Mouse (Mus musculus): ENCODE measurements around the gene Elp1. TPM values are rescaled to one million over a fixed set of nuclear protein-coding genes. Genes with fewer than 3 reads are reported as not detected.
A peak's percentile ranks its signal among the peaks of the same experiment; 100 is the strongest.

Gene Elp1
- polyA plus RNA-seq, 1 experiment, result 44.5 TPM

DNA sequence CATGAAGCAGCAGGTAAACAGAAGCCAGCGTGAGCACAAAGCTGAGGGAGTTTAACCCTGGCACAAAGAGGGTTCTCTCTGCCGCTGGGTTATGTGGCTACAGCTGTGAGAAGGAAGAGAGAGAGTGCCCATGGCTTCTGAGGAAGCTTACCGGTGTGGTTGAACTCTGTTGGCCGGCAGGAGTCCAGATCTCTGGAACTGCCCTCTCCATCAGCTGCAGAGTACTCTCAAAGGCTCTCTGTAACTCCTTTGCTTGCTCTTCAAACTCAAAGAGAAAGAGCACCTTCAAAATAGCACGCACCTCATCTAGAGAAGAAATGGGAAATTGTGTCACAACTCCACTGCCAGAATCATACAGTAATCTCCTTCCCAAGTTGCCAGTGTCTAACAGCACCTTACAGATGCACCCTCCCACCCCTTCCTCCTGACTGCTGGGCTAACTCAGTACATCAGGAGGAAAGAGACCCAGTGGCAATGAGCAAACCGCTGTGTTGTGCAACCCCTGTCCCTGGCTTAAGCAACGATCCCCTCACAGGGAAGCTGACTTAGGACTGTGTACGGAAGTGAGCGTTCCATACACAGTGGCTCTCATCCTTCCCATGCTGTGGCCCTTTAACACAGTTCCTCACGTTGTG, 45.0 kb downstream of the Elp1 start:
- no peak for TF ChIP-seq POLR2A (IDR thresholded peaks at IDR 0.05; ENCODE audit: borderline replicate concordance, control insufficient read depth, low read depth, low read length)
- TF ChIP-seq CTCF (IDR thresholded peaks at IDR 0.05; ENCODE audit: control insufficient read depth, insufficient read depth, low read length), result no peak
- H3K4me1 ChIP-seq (ENCODE audit: control insufficient read depth, insufficient read depth, low read length), result peaks cover 5% of the 10 kb centered on the region
- H3K4me3 ChIP-seq (replicated peaks; ENCODE audit: control insufficient read depth, low read depth, low read length), result peak overlapping the region; percentile 71
- H3K27ac ChIP-seq (ENCODE audit: control insufficient read depth, insufficient read depth, low read depth, low read length, poor library complexity), result peak overlapping the region; percentile 90
- WGBS, result 37% methylated on average over 10 of the region's 10 CpGs

DNA sequence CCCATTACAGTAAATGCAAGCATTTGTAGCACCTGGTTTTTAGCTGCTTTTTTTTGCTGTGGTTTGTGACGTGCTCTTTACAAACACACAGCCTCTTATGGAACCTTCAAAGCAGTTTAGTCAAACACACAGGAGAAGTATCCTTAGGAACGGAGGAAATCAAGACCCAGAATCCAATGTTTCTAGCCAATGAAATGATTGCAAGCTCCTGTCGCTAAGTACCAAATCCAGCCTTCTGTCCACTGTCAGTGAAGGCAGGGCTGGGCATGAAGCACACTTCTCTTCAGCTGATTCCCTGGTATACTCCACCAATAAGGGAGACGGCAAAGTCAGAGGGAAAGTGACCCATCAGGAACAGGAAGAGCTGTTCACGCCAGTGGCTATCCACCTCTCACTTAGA, 46.1 kb downstream of the Elp1 start:
- Histone ChIP-seq H3K4me1 (ENCODE audit: control insufficient read depth, insufficient read depth, low read length) (peaks cover 5% of the 10 kb centered on the region), H3K27ac (ENCODE audit: control insufficient read depth, insufficient read depth, low read depth, low read length, poor library complexity) (peak overlapping the region; percentile 90), H3K4me3 (replicated peaks; ENCODE audit: control insufficient read depth, low read depth, low read length) (peak overlapping the region; percentile 71)
- TF ChIP-seq CTCF (IDR thresholded peaks at IDR 0.05; ENCODE audit: control insufficient read depth, insufficient read depth, low read length) (no peak), POLR2A (IDR thresholded peaks at IDR 0.05; ENCODE audit: borderline replicate concordance, control insufficient read depth, low read depth, low read length) (no peak)
- WGBS, result 71% methylated on average over 5 of the region's 5 CpGs

DNA sequence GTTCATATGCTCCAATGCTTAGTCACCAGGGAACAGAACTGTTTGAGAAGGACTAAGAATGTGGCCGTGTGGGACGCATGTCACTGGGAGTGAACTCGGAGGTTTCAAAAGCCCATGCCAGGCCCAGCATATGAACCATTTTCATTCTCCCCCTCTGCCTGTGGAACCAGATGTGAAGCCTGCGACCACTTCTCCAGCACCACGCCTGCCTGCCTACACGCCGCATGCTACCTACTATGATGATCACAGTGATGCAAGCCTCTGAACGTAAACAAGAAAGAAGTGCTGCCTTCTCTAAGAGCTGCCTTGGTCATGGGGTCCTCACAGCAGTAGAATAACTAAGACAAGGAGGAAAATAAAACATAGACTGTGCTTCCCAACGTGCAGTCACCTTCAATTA, 54.7 kb downstream of the Elp1 start:
- WGBS, result 85% methylated on average over 9 of the region's 9 CpGs
- H3K27ac ChIP-seq (ENCODE audit: control insufficient read depth, insufficient read depth, low read depth, low read length, poor library complexity), result no peak overlapping the region
- H3K4me1 ChIP-seq (ENCODE audit: control insufficient read depth, insufficient read depth, low read length), result no peaks in the 10 kb centered on the region
- H3K4me3 ChIP-seq (replicated peaks; ENCODE audit: control insufficient read depth, low read depth, low read length), result no peak overlapping the region
- TF ChIP-seq POLR2A (IDR thresholded peaks at IDR 0.05; ENCODE audit: borderline replicate concordance, control insufficient read depth, low read depth, low read length) (no peak), CTCF (IDR thresholded peaks at IDR 0.05; ENCODE audit: control insufficient read depth, insufficient read depth, low read length) (no peak)

DNA sequence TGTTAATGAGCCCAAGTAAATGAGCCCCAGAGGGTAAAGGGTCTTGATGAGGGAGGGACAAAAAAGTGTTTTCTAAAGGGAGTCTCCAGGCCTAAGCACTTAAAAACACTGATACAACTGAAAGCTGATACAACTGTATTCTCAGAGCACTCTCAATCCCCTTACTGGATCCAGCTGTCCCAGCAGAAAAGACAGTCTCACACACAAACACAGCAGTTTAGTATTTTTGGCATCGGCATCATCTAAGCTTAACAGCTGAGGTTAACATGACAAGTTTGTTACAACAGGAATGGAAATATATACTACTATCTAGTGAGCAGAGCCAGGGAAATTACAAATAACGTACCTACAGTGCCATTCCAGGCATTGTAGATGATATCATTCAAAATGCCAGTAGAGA, 55.8 kb downstream of the Elp1 start:
- Histone ChIP-seq H3K4me3 (replicated peaks; ENCODE audit: control insufficient read depth, low read depth, low read length) (no peak overlapping the region), H3K4me1 (ENCODE audit: control insufficient read depth, insufficient read depth, low read length) (no peaks in the 10 kb centered on the region), H3K27ac (ENCODE audit: control insufficient read depth, insufficient read depth, low read depth, low read length, poor library complexity) (no peak overlapping the region)
- 86% methylated on average over 2 of the region's 2 CpGs for WGBS
- TF ChIP-seq CTCF (IDR thresholded peaks at IDR 0.05; ENCODE audit: control insufficient read depth, insufficient read depth, low read length) (no peak), POLR2A (IDR thresholded peaks at IDR 0.05; ENCODE audit: borderline replicate concordance, control insufficient read depth, low read depth, low read length) (no peak)

DNA sequence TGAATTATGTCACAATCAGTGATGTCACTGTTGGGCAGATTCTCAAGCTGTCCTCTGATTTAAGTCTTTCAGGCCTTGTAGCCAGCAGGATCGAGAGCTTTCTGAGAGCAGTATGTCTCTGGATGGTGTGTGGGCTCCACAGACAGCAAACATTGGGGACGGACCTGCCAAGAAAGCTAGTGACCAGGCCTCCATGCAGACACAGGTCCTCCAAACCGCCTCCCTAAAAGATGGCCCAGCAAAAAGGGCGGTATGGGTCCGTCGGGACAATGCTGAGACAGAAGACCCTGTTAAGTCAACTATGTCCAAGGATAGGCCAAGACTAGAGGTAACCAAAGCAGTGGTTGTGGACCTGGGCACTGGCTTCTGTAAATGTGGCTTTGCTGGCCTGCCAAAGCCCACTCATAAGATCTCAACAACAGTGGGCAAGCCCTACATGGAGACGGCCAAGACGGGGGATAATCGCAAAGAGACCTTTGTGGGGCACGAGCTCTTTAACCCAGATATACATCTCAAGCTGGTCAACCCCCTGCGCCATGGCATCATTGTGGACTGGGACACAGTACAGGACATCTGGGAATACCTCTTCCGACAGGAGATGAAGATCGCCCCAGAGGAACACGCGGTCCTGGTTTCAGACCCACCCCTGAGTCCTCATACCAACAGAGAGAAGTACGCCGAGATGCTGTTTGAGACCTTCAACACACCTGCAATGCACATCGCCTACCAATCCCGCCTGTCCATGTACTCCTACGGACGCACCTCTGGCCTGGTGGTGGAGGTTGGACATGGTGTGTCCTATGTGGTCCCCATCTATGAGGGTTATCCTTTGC, 58.6 kb downstream of the Elp1 start, which contains the start of gene Actl7a:
Actl7a (plus strand) TSS at position 51 of the 833 bp plus-strand sequence.
- no peaks in the 10 kb centered on the region for H3K4me1 ChIP-seq (ENCODE audit: control insufficient read depth, insufficient read depth, low read length)
- H3K27ac ChIP-seq (ENCODE audit: control insufficient read depth, insufficient read depth, low read depth, low read length, poor library complexity), result no peak within 1 kb of the TSS
- TF ChIP-seq POLR2A (IDR thresholded peaks at IDR 0.05; ENCODE audit: borderline replicate concordance, control insufficient read depth, low read depth, low read length) (no peak), CTCF (IDR thresholded peaks at IDR 0.05; ENCODE audit: control insufficient read depth, insufficient read depth, low read length) (no peak)
- no peak within 1 kb of the TSS for H3K4me3 ChIP-seq (replicated peaks; ENCODE audit: control insufficient read depth, low read depth, low read length)
- WGBS, result 92% methylated on average over 21 of the region's 21 CpGs

DNA sequence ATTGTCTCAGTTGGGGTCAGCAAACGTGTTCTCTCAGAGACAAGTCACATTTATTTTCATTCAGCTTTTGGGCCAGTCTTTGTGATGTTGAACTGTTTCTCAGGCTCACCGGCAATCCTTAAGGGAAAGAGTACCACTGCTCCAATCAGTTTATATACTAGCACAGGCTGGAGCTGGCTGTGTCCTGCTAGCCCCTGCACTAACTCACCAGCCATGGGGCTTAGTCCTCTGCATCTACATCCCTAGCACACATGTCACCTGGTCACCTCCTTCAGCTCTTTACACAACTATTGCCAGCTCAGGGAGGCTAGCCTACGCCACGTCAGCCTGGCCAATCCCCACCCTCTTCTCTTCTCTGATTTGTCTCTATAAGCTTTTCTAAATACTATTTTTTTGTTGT, 59.4 kb downstream of the Elp1 start:
- no peak overlapping the region for H3K4me3 ChIP-seq (replicated peaks; ENCODE audit: control insufficient read depth, low read depth, low read length)
- 84% methylated on average over 4 of the region's 4 CpGs for WGBS
- no peak overlapping the region for H3K27ac ChIP-seq (ENCODE audit: control insufficient read depth, insufficient read depth, low read depth, low read length, poor library complexity)
- no peak for TF ChIP-seq CTCF (IDR thresholded peaks at IDR 0.05; ENCODE audit: control insufficient read depth, insufficient read depth, low read length)
- TF ChIP-seq POLR2A (IDR thresholded peaks at IDR 0.05; ENCODE audit: borderline replicate concordance, control insufficient read depth, low read depth, low read length), result no peak
- H3K4me1 ChIP-seq (ENCODE audit: control insufficient read depth, insufficient read depth, low read length), result no peaks in the 10 kb centered on the region

DNA sequence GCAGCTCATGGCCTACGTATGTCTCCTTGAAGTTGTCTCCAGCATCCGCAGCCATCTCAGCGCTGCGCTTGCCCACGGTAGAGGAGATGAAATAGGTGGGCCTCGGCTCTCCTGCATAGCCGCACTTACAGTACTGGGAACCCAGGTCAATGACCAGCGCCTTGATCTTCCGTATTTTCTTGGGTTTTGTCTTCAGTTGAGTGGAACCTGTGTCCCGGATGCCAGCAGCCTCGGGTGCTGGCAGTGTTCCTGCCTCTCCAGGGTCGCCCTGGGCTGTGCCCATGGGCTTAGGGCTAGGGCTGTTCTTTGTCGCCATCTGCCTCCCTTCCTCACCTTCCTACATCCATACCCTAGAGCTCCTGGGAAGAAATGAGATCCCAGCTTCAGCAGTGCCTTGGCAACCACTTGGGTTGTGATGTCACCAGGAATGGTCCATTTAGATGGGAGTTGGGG, 61.1 kb downstream of the Elp1 start, which contains the start of gene Actl7b:
Actl7b (minus strand) TSS at position 403 of the 453 bp plus-strand sequence.
- Histone ChIP-seq H3K4me3 (replicated peaks; ENCODE audit: control insufficient read depth, low read depth, low read length) (no peak within 1 kb of the TSS), H3K27ac (ENCODE audit: control insufficient read depth, insufficient read depth, low read depth, low read length, poor library complexity) (no peak within 1 kb of the TSS), H3K4me1 (ENCODE audit: control insufficient read depth, insufficient read depth, low read length) (no peaks in the 10 kb centered on the region)
- 88% methylated on average over 13 of the region's 13 CpGs for WGBS
- TF ChIP-seq CTCF (IDR thresholded peaks at IDR 0.05; ENCODE audit: control insufficient read depth, insufficient read depth, low read length) (no peak), POLR2A (IDR thresholded peaks at IDR 0.05; ENCODE audit: borderline replicate concordance, control insufficient read depth, low read depth, low read length) (no peak)

DNA sequence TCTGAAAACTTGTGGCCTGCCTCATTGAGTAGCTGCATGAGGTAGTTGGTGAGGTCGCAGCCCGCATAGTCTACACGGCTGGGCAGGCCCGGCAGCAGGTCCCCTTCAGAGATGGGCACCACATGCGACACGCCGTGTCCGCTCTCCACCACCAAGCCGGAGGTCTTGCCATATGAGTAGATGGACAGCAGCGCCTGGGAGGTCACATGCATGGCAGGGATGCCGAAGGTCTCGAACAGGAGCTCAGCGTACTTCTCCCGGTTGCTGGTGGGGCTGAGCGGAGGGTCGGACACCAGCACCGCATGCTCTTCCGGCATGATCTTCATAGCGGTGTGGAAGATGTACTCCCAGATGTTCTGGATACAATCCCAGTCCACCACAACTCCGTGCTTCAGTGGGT, 61.5 kb downstream of the Elp1 start:
- no peak for TF ChIP-seq CTCF (IDR thresholded peaks at IDR 0.05; ENCODE audit: control insufficient read depth, insufficient read depth, low read length)
- no peak for TF ChIP-seq POLR2A (IDR thresholded peaks at IDR 0.05; ENCODE audit: borderline replicate concordance, control insufficient read depth, low read depth, low read length)
- Histone ChIP-seq H3K4me3 (replicated peaks; ENCODE audit: control insufficient read depth, low read depth, low read length) (no peak overlapping the region), H3K4me1 (ENCODE audit: control insufficient read depth, insufficient read depth, low read length) (no peaks in the 10 kb centered on the region), H3K27ac (ENCODE audit: control insufficient read depth, insufficient read depth, low read depth, low read length, poor library complexity) (no peak overlapping the region)
- 92% methylated on average over 20 of the region's 20 CpGs for WGBS

Data from bone marrow, adult 2 months (tissue).